Mouse (Mus musculus) heart, embryonic 14.5 days (tissue): ENCODE measurements at regions not wholly inside any gene's neighbourhood (a gene's known extent, or its start where the extent isn't known, plus 50 kb on each side); places are given as distances from the start of the nearest gene placed in this dataset.
"Not testable (repeated sequence)": the region's sequence is repeated elsewhere in the genome, so short reads cannot be mapped to it uniquely, and the experiment has no call there.

Experiments
- ATAC-seq: fragments of 200-750 bp; cut with Nextera tagmentation; 2 replicates; pipeline ENCODE4 v1.8.0; 2017; ENCODE audit warnings: low read depth, moderate TSS enrichment; ENCODE audit not compliant: insufficient number of reproducible peaks, insufficient read depth, low FRiP score
- H3K27ac ChIP-seq, 2 experiments: fragments of 200-500 bp in 1 of 2; fragments of 300-500 bp in 1 of 2; sonication (generic) in 1 of 2; replicated peaks in 1 of 2; 2 replicates each; pipeline ENCODE4 v1.5.1; 2012 to 2014; ENCODE audit warnings: low read depth in 2 of 2, low read length in 2 of 2, control low read depth in 1 of 2, mild to moderate bottlenecking in 1 of 2, mixed read lengths in 1 of 2; ENCODE audit not compliant: control insufficient read depth in 1 of 2, insufficient read depth in 1 of 2
- H3K27me3 ChIP-seq: fragments of 300-500 bp; sonication (generic); 2 replicates; pipeline ENCODE4 v1.6.1; 2014; ENCODE audit warnings: mild to moderate bottlenecking, low read length, control low read depth; ENCODE audit not compliant: control insufficient read depth, insufficient read depth
- H3K36me3 ChIP-seq: fragments of 300-500 bp; sonication (generic); 2 replicates; pipeline ENCODE4 v1.6.1; 2014; ENCODE audit warnings: mild to moderate bottlenecking, control low read depth, low read length, mixed read lengths; ENCODE audit not compliant: control insufficient read depth, insufficient read depth
- H3K4me1 ChIP-seq, 2 experiments: fragments of 200-500 bp in 1 of 2; fragments of 300-500 bp in 1 of 2; sonication (generic) in 1 of 2; 2 replicates each; pipeline ENCODE4 v1.6.1; 2012 to 2014; ENCODE audit warnings: low read length in 2 of 2, control low read depth in 1 of 2, mixed read lengths in 1 of 2; ENCODE audit not compliant: control insufficient read depth in 2 of 2, insufficient read depth in 2 of 2
- H3K4me2 ChIP-seq: fragments of 300-500 bp; sonication (generic); 2 replicates; pipeline ENCODE4 v1.6.1; 2014; ENCODE audit warnings: mild to moderate bottlenecking, low read length
- H3K4me3 ChIP-seq, 2 experiments: fragments of 200-500 bp in 1 of 2; fragments of 300-500 bp in 1 of 2; sonication (generic) in 1 of 2; 2 replicates each; pipeline ENCODE4 v1.5.1; 2012 to 2014; ENCODE audit warnings: low read length in 2 of 2, mild to moderate bottlenecking in 2 of 2, control low read depth in 1 of 2, low read depth in 1 of 2, moderate library complexity in 1 of 2; ENCODE audit not compliant: control insufficient read depth in 1 of 2, insufficient read depth in 1 of 2
- H3K9ac ChIP-seq: fragments of 300-500 bp; sonication (generic); 2 replicates; pipeline ENCODE4 v1.6.1; 2014; ENCODE audit warnings: mild to moderate bottlenecking, low read length
- H3K9me3 ChIP-seq: fragments of 300-500 bp; sonication (generic); 2 replicates; pipeline ENCODE4 v1.6.1; 2016; ENCODE audit warnings: low read length, control low read depth; ENCODE audit not compliant: control insufficient read depth
- WGBS: fragments of 180-500 bp; shearing (Covaris S2); extraction: QIAGEN DNeasy Blood & Tissue Kit; methylation state at CpG from one replicate; pipeline ENCODE4 v1.1.7; 2014; 5-methylcytosine and 5-hydroxymethylcytosine counted together

GRCm38 (mm10) chr14:54000527-54000926 lies 253.4 kb downstream of the Dad1 start:
- WGBS = 69% methylated on average over 5 of the region's 5 CpGs
- no peak overlapping the region for H3K9ac ChIP-seq
- H3K27me3 ChIP-seq = no peaks in the 10 kb centered on the region
- no peak overlapping the region for H3K4me3 ChIP-seq
- no peak overlapping the region for H3K27ac ChIP-seq
- no peaks in the 10 kb centered on the region for H3K9me3 ChIP-seq
- H3K4me1 ChIP-seq = no peaks in the 10 kb centered on the region
- H3K36me3 ChIP-seq = no peaks in the 10 kb centered on the region
- ATAC-seq = no peak
- no peak overlapping the region for H3K4me2 ChIP-seq

- no peaks in the 10 kb centered on the region for H3K36me3 ChIP-seq
- H3K27me3 ChIP-seq = no peaks in the 10 kb centered on the region
- ATAC-seq = no peak
- H3K4me2 ChIP-seq = no peak overlapping the region
- H3K4me1 ChIP-seq = no peaks in the 10 kb centered on the region
- no peak overlapping the region for H3K27ac ChIP-seq
- no peak overlapping the region for H3K9ac ChIP-seq
- no peaks in the 10 kb centered on the region for H3K9me3 ChIP-seq
- WGBS = 53% methylated on average over 2 of the region's 2 CpGs
- no peak overlapping the region for H3K4me3 ChIP-seq
Observed at GRCm38 (mm10) chr14:53993427-53993826, 260.5 kb downstream of the Dad1 start.

GRCm38 (mm10) chr14:53992712-53993286 lies 261.1 kb downstream of the Dad1 start:
- H3K4me2 ChIP-seq = no peak overlapping the region
- H3K9ac ChIP-seq = no peak overlapping the region
- no peaks in the 10 kb centered on the region for H3K27me3 ChIP-seq
- no peak overlapping the region for H3K4me3 ChIP-seq
- H3K9me3 ChIP-seq = no peaks in the 10 kb centered on the region
- H3K27ac ChIP-seq = no peak overlapping the region
- no peaks in the 10 kb centered on the region for H3K36me3 ChIP-seq
- ATAC-seq = no peak
- H3K4me1 ChIP-seq = no peaks in the 10 kb centered on the region
- 60% methylated on average over 11 of the region's 11 CpGs for WGBS

DNA sequence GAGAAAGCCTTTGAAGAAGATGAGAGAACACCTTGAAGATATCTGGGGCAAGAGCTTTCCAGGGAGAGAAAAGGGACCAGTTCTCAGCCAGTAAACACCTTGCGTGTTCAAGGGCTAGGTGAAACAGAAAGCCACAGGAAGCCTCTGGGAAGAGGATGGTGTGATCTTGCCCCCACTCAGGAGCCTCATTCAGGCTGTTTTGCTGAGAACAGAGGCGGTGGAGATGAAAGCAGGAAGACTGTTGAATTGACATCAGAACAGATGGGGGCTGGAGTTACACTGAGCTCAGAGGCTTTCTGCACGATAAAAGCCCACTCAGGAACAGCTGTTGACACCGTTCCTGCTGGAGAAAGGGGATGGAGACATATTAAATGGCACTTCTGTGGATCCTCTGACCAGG lies 262.5 kb downstream of the Dad1 start:
- H3K36me3 ChIP-seq = no peaks in the 10 kb centered on the region
- no peaks in the 10 kb centered on the region for H3K9me3 ChIP-seq
- no peaks in the 10 kb centered on the region for H3K27me3 ChIP-seq
- H3K4me3 ChIP-seq = no peak overlapping the region
- 26% methylated on average over 4 of the region's 4 CpGs for WGBS
- H3K9ac ChIP-seq = no peak overlapping the region
- no peak for ATAC-seq
- H3K4me1 ChIP-seq = no peaks in the 10 kb centered on the region
- H3K4me2 ChIP-seq = no peak overlapping the region
- H3K27ac ChIP-seq = no peak overlapping the region

DNA sequence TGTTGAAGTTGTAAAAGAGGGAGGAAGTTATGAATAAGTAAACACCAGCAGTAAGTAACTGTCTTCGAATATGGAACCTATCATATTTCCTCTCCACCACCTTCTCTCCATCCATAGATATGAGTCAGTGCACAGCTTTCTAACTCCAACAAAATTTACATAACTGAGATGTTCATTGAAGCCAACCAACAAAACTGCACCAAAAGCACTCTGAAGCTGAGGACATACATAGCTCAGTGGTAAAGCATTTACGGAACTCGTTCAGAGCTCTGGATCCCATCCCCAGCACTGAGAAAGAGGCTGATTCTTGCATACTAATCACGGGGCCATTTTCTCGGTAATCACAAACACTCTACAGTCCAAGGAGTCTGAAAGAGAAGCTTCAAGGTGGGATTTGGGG lies 273.1 kb downstream of the Dad1 start:
- Histone ChIP-seq H3K27me3 (no peaks in the 10 kb centered on the region), H3K4me2 (no peak overlapping the region), H3K9ac (no peak overlapping the region), H3K4me3 (no peak overlapping the region), H3K27ac (no peak overlapping the region), H3K9me3 (no peaks in the 10 kb centered on the region), H3K4me1 (no peaks in the 10 kb centered on the region), H3K36me3 (no peaks in the 10 kb centered on the region)
- ATAC-seq = no peak
- WGBS = 68% methylated on average over 5 of the region's 5 CpGs

DNA sequence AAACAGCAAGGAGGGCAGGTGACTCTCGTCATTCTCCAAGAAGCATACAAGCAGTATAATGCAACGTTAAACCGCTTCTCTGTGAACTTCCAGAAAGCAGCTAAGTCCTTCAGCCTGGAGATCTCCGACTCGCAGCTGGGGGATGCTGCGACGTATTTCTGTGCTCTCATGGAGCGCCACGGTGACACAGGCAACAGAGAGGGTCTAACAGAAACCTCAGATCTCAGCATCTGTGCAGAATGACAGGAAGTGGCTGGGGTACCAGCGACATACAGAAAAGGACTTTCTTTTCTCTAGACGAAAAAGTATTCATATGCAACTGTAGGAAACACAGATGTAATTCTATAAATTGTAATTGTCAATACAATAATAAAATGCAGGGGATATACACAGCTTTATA lies 292.5 kb downstream of the Dad1 start:
- WGBS = 81% methylated on average over 8 of the region's 11 CpGs

DNA sequence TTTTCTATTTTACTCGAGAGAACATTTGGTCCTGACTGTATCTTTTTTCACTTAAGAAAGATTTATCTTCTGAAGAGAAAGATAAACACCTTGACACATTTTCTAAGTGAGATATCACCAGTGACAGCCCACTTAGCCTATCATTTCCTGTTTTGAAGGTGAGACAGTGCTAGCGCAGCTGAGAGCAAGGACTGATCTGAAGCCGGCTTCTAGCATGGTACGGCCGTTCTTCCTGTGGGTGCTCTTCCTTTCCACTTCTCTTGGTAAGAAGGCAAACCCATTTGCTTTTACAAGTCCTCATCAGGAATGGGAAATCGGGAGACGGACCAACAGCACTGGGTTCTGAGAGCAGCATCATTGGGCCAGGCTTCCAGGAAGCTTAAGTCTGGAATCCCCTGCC lies 293.1 kb downstream of the Dad1 start:
- ATAC-seq = no peak
- Histone ChIP-seq H3K27me3 (no peaks in the 10 kb centered on the region), H3K4me1 (no peaks in the 10 kb centered on the region; a peak in 1 of 4 replicates), H3K4me3 (no peak overlapping the region), H3K9ac (no peak overlapping the region), H3K27ac (no peak overlapping the region), H3K9me3 (peaks cover 3% of the 10 kb centered on the region; the same call in 1 of the 2 replicates), H3K4me2 (no peak overlapping the region), H3K36me3 (no peaks in the 10 kb centered on the region)
- 23% methylated on average over 7 of the region's 7 CpGs for WGBS

More for the DNA sequence above, 292.5 kb downstream of the Dad1 start:
- not testable (repeated sequence) for H3K4me2 ChIP-seq, H3K4me1 ChIP-seq, H3K27me3 ChIP-seq, H3K36me3 ChIP-seq, H3K4me3 ChIP-seq, H3K9me3 ChIP-seq, H3K27ac ChIP-seq, H3K9ac ChIP-seq, ATAC-seq

GRCm38 (mm10) chr14:53935791-53936231 lies 318.1 kb downstream of the Dad1 start:
- H3K27ac ChIP-seq, H3K4me2 ChIP-seq, H3K4me1 ChIP-seq, H3K36me3 ChIP-seq, H3K9ac ChIP-seq, H3K9me3 ChIP-seq, H3K27me3 ChIP-seq, H3K4me3 ChIP-seq, ATAC-seq: not testable (repeated sequence)
- 95% methylated on average over 27 of the region's 29 CpGs for WGBS
